Mouse (Mus musculus): ENCODE results near the gene Pqbp1. TPM values are rescaled to one million over a fixed set of nuclear protein-coding genes. Genes with fewer than 3 reads are reported as not detected.

Gene Pqbp1
- polyA plus RNA-seq, 1 experiment from 2014 or later = 162 TPM

Other genes with a start within 250 kb of the Pqbp1 start
- 6.6 and 7.1 TPM in 2 replicates for gene Prickle3, start 242.0 kb downstream of the Pqbp1 start, polyA plus RNA-seq (2016; fragmentation: Nextera tagmentation; extraction: Ambion mirVana)
- 58.4 and 63.2 TPM in 2 replicates for gene Plp2, start 227.9 kb downstream of the Pqbp1 start, polyA plus RNA-seq (2016; fragmentation: Nextera tagmentation; extraction: Ambion mirVana)
- 0.11 and 0.15 TPM in 2 replicates for gene Magix, start 218.0 kb downstream of the Pqbp1 start, polyA plus RNA-seq (2016; fragmentation: Nextera tagmentation; extraction: Ambion mirVana)
- 38.7 and 39.6 TPM in 2 replicates for gene Gpkow, start 202.1 kb downstream of the Pqbp1 start, polyA plus RNA-seq (2016; fragmentation: Nextera tagmentation; extraction: Ambion mirVana)
- gene Wdr45, start 184.9 kb downstream of the Pqbp1 start, polyA plus RNA-seq (2016; fragmentation: Nextera tagmentation; extraction: Ambion mirVana) = 32.3 and 33.0 TPM in 2 replicates
- gene Gm45208, start 177.0 kb downstream of the Pqbp1 start, polyA plus RNA-seq (2016; fragmentation: Nextera tagmentation; extraction: Ambion mirVana) = not detected in 2 replicates
- gene Praf2, start 170.8 kb downstream of the Pqbp1 start, polyA plus RNA-seq (2016; fragmentation: Nextera tagmentation; extraction: Ambion mirVana) = 69.9 and 71.0 TPM in 2 replicates
- gene Ccdc120, start 148.4 kb downstream of the Pqbp1 start, polyA plus RNA-seq (2016; fragmentation: Nextera tagmentation; extraction: Ambion mirVana) = 18.9 and 27.5 TPM in 2 replicates
- 31.8 and 32.1 TPM in 2 replicates for gene Tfe3, start 136.7 kb downstream of the Pqbp1 start, polyA plus RNA-seq (2016; fragmentation: Nextera tagmentation; extraction: Ambion mirVana)
- 50.4 and 53.5 TPM in 2 replicates for gene Gripap1, start 109.5 kb downstream of the Pqbp1 start, polyA plus RNA-seq (2016; fragmentation: Nextera tagmentation; extraction: Ambion mirVana)
- gene Kcnd1, start 77.0 kb downstream of the Pqbp1 start, polyA plus RNA-seq (2016; fragmentation: Nextera tagmentation; extraction: Ambion mirVana) = 2.3 and 2.4 TPM in 2 replicates
- gene Otud5, start 57.9 kb downstream of the Pqbp1 start, polyA plus RNA-seq (2016; fragmentation: Nextera tagmentation; extraction: Ambion mirVana) = 67.4 and 70.2 TPM in 2 replicates
- gene Pim2, start 21.0 kb downstream of the Pqbp1 start, polyA plus RNA-seq (2016; fragmentation: Nextera tagmentation; extraction: Ambion mirVana) = 5.9 and 6.0 TPM in 2 replicates
- 30.4 and 33.1 TPM in 2 replicates for gene Slc35a2, start 15.2 kb downstream of the Pqbp1 start, polyA plus RNA-seq (2016; fragmentation: Nextera tagmentation; extraction: Ambion mirVana)
- 167 and 169 TPM in 2 replicates for gene Timm17b, start 88 bp upstream of the Pqbp1 start, polyA plus RNA-seq (2016; fragmentation: Nextera tagmentation; extraction: Ambion mirVana)
- gene Gm10491, start 8.6 kb upstream of the Pqbp1 start, polyA plus RNA-seq (2016; fragmentation: Nextera tagmentation; extraction: Ambion mirVana) = not detected in 2 replicates
- not detected in 2 replicates for gene Gm10490, start 10.3 kb upstream of the Pqbp1 start, polyA plus RNA-seq (2016; fragmentation: Nextera tagmentation; extraction: Ambion mirVana)
- gene Pcsk1n, start 20.6 kb upstream of the Pqbp1 start, polyA plus RNA-seq (2016; fragmentation: Nextera tagmentation; extraction: Ambion mirVana) = 7.1 and 9.4 TPM in 2 replicates
- not detected in 2 replicates for gene Eras, start 29.3 kb upstream of the Pqbp1 start, polyA plus RNA-seq (2016; fragmentation: Nextera tagmentation; extraction: Ambion mirVana)
- 49.3 and 53.7 TPM in 2 replicates for gene Hdac6, start 48.6 kb upstream of the Pqbp1 start, polyA plus RNA-seq (2016; fragmentation: Nextera tagmentation; extraction: Ambion mirVana)
- 1.8 and 2.3 TPM in 2 replicates for gene Gata1, start 78.8 kb upstream of the Pqbp1 start, polyA plus RNA-seq (2016; fragmentation: Nextera tagmentation; extraction: Ambion mirVana)
- gene Glod5, start 119.2 kb upstream of the Pqbp1 start, polyA plus RNA-seq (2016; fragmentation: Nextera tagmentation; extraction: Ambion mirVana) = not detected in 2 replicates
- 77.3 and 77.8 TPM in 2 replicates for gene Suv39h1, start 175.5 kb upstream of the Pqbp1 start, polyA plus RNA-seq (2016; fragmentation: Nextera tagmentation; extraction: Ambion mirVana)
- 0.19 and 0.20 TPM in 2 replicates for gene Was, start 191.2 kb upstream of the Pqbp1 start, polyA plus RNA-seq (2016; fragmentation: Nextera tagmentation; extraction: Ambion mirVana)
- gene Wdr13, start 233.6 kb upstream of the Pqbp1 start, polyA plus RNA-seq (2016; fragmentation: Nextera tagmentation; extraction: Ambion mirVana) = 23.1 and 23.6 TPM in 2 replicates
- gene Rbm3, start 246.6 kb upstream of the Pqbp1 start, polyA plus RNA-seq (2016; fragmentation: Nextera tagmentation; extraction: Ambion mirVana) = 466 and 497 TPM in 2 replicates

Measured in embryonic facial prominence, embryonic 12.5 days (tissue).